Mouse (Mus musculus): Measurements from ENCODE around the gene Mdm2.
"Not testable (repeated sequence)": the region's sequence is repeated elsewhere in the genome, so short reads cannot be mapped to it uniquely, and the experiment has no call there.

Mdm2 gene

GRCm38 (mm10) chr10:117732962-117733592 lies 22.5 kb upstream of the Mdm2 start:
- no peak for DNase-seq (ENCODE audit: low spot score in 2 of 2)

DNA sequence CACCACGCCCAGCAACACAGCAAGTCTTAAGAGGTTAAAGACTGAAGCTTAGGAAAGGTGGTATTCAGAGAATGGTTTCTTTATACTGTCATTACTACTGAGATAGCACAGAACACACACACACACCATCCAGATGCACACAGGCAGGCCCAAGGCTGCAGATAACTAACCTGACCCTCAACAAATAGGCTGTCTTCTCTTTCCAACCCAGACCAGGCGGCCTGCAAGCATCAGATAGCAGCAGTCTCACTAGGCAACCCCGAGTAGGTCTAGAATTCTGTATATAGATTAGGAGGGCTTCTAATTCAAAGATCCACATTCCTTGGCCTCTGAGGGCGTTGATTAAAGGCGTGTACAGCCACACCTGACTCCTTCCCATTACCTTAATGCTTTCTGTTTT lies 21.6 kb upstream of the Mdm2 start:
- DNase-seq (ENCODE audit: low spot score in 2 of 2): no peak

- peak in 1 of 2 experiments; percentile 57 for DNase-seq (ENCODE audit: low spot score in 2 of 2)
These were observed 20.9 kb upstream of the Mdm2 start for GRCm38 (mm10) chr10:117731244-117732101.

DNA sequence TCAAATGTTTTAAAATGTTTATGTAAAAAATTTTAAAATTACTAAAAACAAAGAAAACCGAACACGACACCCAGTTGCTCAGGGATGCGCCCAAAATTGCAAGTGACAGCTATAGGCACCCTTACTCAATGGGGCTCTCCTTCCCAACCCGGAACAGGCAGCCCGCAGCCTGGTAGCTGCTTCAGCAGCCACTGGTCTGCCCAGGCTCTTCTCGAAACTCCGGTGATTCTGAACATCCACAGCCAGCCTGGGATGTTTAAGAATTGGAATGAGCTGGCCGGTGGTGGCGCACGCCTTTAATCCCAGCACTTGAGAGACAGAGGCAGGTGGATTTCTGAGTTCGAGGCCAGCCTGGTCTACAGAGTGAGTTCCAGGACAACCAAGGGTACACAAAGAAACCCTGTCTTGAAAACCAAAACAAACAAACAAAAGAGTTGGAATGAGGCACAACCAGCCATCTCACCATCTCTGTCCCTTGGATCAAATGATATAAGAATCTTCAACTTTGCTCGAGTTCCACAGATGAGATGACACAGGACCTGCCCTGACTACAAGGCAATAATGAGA lies 20.2 kb upstream of the Mdm2 start:
- no peak for DNase-seq (ENCODE audit: low spot score in 2 of 2)

DNA sequence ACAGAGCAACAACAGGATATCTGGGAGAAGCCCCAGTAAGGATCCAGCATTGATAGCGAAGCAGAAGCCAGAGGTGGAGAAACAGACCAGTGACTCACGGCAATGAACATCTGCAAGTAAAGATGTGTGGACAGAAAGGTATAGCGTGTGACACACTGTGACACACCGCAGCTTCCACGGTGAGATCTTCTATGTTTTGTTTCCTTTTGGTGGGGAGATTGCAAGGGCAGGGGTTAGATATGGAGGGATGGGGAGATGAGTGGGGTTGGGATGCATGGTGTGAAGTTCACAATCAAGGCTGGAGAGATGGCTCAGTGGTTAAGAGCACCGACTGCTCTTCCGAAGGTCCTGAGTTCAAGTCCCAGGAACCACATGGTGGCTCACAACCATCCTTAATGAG lies 19.6 kb upstream of the Mdm2 start:
- no peak for DNase-seq (ENCODE audit: low spot score in 2 of 2)

GRCm38 (mm10) chr10:117729139-117729814 lies 18.7 kb upstream of the Mdm2 start:
- DNase-seq (ENCODE audit: low spot score in 2 of 2): no peak

DNA sequence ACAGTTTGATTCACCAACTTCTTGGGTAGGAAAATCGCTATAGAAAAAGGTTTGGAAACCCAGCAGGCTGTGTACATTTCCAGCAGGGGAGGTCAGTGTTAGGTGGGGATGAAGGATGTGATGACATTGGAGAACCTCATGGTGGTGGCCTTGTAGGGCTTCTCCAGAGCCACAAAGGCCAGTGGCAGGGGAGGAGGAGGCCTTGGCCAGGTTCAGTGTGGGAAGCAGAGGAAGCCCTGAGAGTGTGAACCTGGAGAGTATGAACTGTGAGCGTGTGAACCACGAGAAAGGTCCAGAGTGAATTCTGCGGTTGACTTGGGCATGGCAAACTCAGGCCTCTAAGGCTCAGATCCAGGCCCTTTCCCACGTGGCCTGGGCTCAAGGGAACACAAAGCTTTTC lies 18.0 kb upstream of the Mdm2 start:
- DNase-seq (ENCODE audit: low spot score in 2 of 2): no peak

GRCm38 (mm10) chr10:117727518-117728110 lies 17.1 kb upstream of the Mdm2 start:
- no peak for DNase-seq (ENCODE audit: low spot score in 2 of 2)

- no peak for DNase-seq (ENCODE audit: low spot score in 2 of 2)
These were observed 16.4 kb upstream of the Mdm2 start for GRCm38 (mm10) chr10:117726888-117727385.

- no peak for DNase-seq (ENCODE audit: low spot score in 2 of 2)
These were observed 15.8 kb upstream of the Mdm2 start for GRCm38 (mm10) chr10:117726350-117726749.

DNA sequence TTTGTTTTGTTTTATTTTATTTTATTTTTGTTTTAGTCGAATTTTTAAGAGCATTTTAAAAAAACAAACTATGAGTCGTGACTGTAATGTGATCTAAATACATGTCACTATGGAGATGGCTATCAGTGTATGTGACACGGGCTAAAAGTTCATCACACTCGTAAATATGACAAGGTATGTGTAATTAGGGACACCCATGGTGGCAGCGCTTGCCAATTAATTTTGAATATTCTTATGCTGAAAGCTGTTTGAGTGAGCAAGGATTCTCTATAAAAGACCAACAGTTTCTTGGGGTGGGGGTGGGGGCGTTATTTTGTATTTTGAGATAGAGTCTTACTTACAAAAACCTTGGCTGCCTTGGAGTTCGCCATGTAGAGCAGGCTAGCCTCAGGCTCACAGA lies 15.1 kb upstream of the Mdm2 start:
- no peak for DNase-seq (ENCODE audit: low spot score in 2 of 2)

DNA sequence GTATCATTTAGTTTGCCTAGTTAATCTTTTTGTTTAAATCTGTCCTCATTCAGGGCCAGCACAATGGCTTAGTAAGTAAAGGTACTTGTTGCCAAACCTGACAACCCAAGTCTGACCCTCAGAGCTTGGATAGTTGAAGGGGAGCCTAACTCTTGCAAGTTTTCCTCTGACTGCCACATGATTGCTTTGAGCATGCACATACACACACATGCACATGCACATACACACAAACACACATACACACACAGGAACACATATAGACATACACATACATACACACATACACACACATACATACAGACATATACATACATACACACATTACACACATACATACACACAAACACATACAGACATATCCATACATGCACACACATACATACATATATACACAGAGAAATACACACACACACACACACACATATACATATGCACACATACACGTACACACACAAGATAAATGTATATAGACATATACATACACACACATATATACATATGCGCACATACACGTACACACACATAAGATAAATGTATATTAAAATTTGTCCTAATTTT lies 14.3 kb upstream of the Mdm2 start:
- no peak for DNase-seq (ENCODE audit: low spot score in 2 of 2)

GRCm38 (mm10) chr10:117724136-117724718 lies 13.7 kb upstream of the Mdm2 start:
- no peak for DNase-seq (ENCODE audit: low spot score in 2 of 2)

- peak in 1 of 2 experiments; percentile 42 for DNase-seq (ENCODE audit: low spot score in 2 of 2)
These were observed 7.9 kb upstream of the Mdm2 start for GRCm38 (mm10) chr10:117718161-117719119.

DNA sequence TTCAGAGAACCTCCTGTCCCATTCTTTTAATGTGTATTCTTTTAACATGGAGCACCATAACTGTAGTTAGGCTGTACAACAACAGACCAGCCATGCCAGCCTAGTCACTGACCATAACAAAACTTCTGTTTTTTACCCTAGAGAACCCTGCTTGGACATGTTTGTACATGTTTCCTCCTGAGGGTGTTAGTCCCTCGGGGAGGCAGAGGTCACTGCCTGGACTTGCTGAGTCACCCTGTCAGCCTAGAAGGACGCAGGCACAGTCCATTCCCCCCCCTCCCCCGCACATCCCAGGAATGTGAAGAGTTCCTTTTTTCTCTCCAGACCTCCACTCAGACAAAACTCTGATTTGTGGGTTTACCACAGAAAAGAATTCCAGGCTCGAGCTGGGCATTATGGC lies 7.0 kb upstream of the Mdm2 start:
- DNase-seq (ENCODE audit: low spot score in 2 of 2): no peak

GRCm38 (mm10) chr10:117716686-117717085 lies 6.1 kb upstream of the Mdm2 start:
- DNase-seq (ENCODE audit: low spot score in 2 of 2): no peak

DNA sequence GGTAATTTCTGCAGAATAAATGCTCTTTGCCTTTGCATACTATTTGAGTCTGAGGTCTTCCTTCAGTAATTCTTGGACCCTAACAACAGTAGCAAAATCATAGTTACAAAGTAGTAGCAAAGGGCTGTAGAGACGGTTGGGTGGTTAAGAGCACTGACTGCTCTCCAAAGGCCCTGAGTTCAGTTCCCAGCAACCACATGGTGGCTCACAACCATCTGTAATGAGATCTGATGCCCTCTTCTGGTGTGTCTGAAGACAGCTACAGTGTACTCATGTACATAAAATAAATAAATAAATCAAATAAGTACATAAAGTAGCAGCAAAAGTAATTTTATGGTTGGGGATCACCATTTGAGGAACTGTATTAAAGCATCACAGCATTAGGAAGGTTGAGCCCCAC lies 5.1 kb upstream of the Mdm2 start:
- not testable (repeated sequence) for DNase-seq (ENCODE audit: low spot score in 2 of 2)

- no peak for DNase-seq (ENCODE audit: low spot score in 2 of 2)
These were observed 4.5 kb upstream of the Mdm2 start for GRCm38 (mm10) chr10:117714928-117715500.

DNA sequence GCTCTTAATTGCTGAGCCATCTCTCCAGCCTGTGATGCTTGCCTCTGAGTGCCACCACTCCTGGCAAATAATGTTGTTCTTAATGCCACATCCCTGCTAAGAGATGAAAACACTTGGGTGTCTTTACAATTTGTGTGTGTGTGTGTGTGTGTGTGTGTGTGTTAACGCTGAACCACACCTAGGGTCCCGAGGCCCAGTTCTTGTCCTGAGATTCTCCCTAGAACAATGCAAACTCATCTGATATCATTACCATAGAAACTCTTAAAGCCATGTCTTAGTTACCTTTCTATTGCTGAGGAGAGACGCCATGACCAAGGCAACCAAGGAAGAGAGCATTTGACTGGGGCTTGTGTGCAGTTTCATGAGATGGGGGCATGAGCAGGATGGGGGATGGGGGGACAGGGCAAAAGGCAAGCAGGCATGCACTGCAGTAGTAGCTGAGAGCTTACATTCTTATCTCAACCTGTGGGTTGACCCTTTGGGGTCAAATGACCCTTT lies 3.5 kb upstream of the Mdm2 start:
- DNase-seq (ENCODE audit: low spot score in 2 of 2): no peak

All from left cerebral cortex, adult 9 months (tissue).